Mouse (Mus musculus): Measurements from ENCODE around the gene Gm10358. TPM values are rescaled to one million over a fixed set of nuclear protein-coding genes. Genes with fewer than 3 reads are reported as not detected.
"Not testable (repeated sequence)": the region's sequence is repeated elsewhere in the genome, so short reads cannot be mapped to it uniquely, and the experiment has no call there.

Gene Gm10358
- not detected in 2 replicates for polyA plus RNA-seq (2016; fragmentation: Nextera tagmentation; extraction: Ambion mirVana)

- no peak for ATAC-seq (ENCODE audit: insufficient number of reproducible peaks, insufficient read depth, low FRiP score, low TSS enrichment)
- 95% methylated on average over 5 of the region's 5 CpGs for WGBS
- H3K27ac ChIP-seq, result no peak within 1 kb of the TSS
- no peak within 1 kb of the TSS for H3K9ac ChIP-seq
- no peaks in the 10 kb centered on the region for H3K36me3 ChIP-seq
- H3K27me3 ChIP-seq, result no peaks in the 10 kb centered on the region
- no peaks in the 10 kb centered on the region for H3K4me1 ChIP-seq
- H3K4me3 ChIP-seq, result no peak within 1 kb of the TSS
- no peaks in the 10 kb centered on the region for H3K9me3 ChIP-seq
- H3K4me2 ChIP-seq (replicated peaks), result no peak within 1 kb of the TSS
Measured at GRCm38 (mm10) chr8:75406489-75406888, at the start of gene Gm10358. Gene Gm10358 (minus strand): TSS chr8:75406589.

GRCm38 (mm10) chr8:75448394-75448793, 42.0 kb upstream of the Gm10358 start, which contains the start of gene Iqcm:
Gene Iqcm (plus strand): TSS chr8:75448694.
- Histone ChIP-seq H3K27me3 (no peaks in the 10 kb centered on the region), H3K36me3 (no peaks in the 10 kb centered on the region), H3K4me1 (no peaks in the 10 kb centered on the region), H3K9ac (no peak within 1 kb of the TSS), H3K27ac (no peak within 1 kb of the TSS), H3K9me3 (no peaks in the 10 kb centered on the region), H3K4me3 (no peak within 1 kb of the TSS), H3K4me2 (replicated peaks) (no peak within 1 kb of the TSS)
- ATAC-seq (ENCODE audit: insufficient number of reproducible peaks, insufficient read depth, low FRiP score, low TSS enrichment), result no peak
- WGBS, result 87% methylated on average over 7 of the region's 7 CpGs

- not testable (repeated sequence) for H3K36me3 ChIP-seq; H3K4me1 ChIP-seq; H3K9me3 ChIP-seq; H3K27me3 ChIP-seq; H3K9ac ChIP-seq; H3K4me2 ChIP-seq (replicated peaks); H3K4me3 ChIP-seq; H3K27ac ChIP-seq; ATAC-seq (ENCODE audit: insufficient number of reproducible peaks, insufficient read depth, low FRiP score, low TSS enrichment)
- WGBS, result 81% methylated on average over 3 of the region's 3 CpGs
Measured at GRCm38 (mm10) chr8:75415696-75416095, 9.3 kb upstream of the Gm10358 start.

GRCm38 (mm10) chr8:75384770-75385290, 21.6 kb downstream of the Gm10358 start:
- Histone ChIP-seq H3K27me3 (no peaks in the 10 kb centered on the region), H3K9me3 (no peaks in the 10 kb centered on the region), H3K27ac (no peak overlapping the region), H3K4me1 (no peaks in the 10 kb centered on the region), H3K4me3 (no peak overlapping the region), H3K4me2 (replicated peaks) (no peak overlapping the region), H3K9ac (no peak overlapping the region), H3K36me3 (no peaks in the 10 kb centered on the region)
- no peak for ATAC-seq (ENCODE audit: insufficient number of reproducible peaks, insufficient read depth, low FRiP score, low TSS enrichment)
- 90% methylated on average over 4 of the region's 4 CpGs for WGBS

- 48% methylated on average over 1 of the region's 1 CpGs for WGBS
- Histone ChIP-seq H3K4me2 (replicated peaks) (no peak overlapping the region), H3K27me3 (no peaks in the 10 kb centered on the region), H3K36me3 (no peaks in the 10 kb centered on the region), H3K4me3 (no peak overlapping the region), H3K9me3 (no peaks in the 10 kb centered on the region), H3K27ac (no peak overlapping the region), H3K9ac (no peak overlapping the region), H3K4me1 (no peaks in the 10 kb centered on the region)
- ATAC-seq (ENCODE audit: insufficient number of reproducible peaks, insufficient read depth, low FRiP score, low TSS enrichment), result no peak
Measured at GRCm38 (mm10) chr8:75375530-75376123, 30.8 kb downstream of the Gm10358 start.

GRCm38 (mm10) chr8:75372006-75372405, 34.4 kb downstream of the Gm10358 start:
- 92% methylated on average over 2 of the region's 2 CpGs for WGBS
- H3K9me3 ChIP-seq, result no peaks in the 10 kb centered on the region
- no peaks in the 10 kb centered on the region for H3K27me3 ChIP-seq
- no peak overlapping the region for H3K4me3 ChIP-seq
- no peak overlapping the region for H3K9ac ChIP-seq
- H3K27ac ChIP-seq, result no peak overlapping the region
- H3K4me1 ChIP-seq, result no peaks in the 10 kb centered on the region
- ATAC-seq (ENCODE audit: insufficient number of reproducible peaks, insufficient read depth, low FRiP score, low TSS enrichment), result no peak
- H3K36me3 ChIP-seq, result no peaks in the 10 kb centered on the region
- no peak overlapping the region for H3K4me2 ChIP-seq (replicated peaks)

Other genes with a start within 250 kb of the Gm10358 start
- gene Rasd2, start 192.6 kb downstream of the Gm10358 start, polyA plus RNA-seq (2016; fragmentation: Nextera tagmentation; extraction: Ambion mirVana), result 0.41 and 0.84 TPM in 2 replicates
- gene Iqcm, start 42.1 kb upstream of the Gm10358 start, polyA plus RNA-seq (2016; fragmentation: Nextera tagmentation; extraction: Ambion mirVana), result not detected in 2 replicates

Measured in embryonic facial prominence, embryonic 12.5 days (tissue).